Mouse (Mus musculus): ENCODE measurements around the gene Meltf.
A peak's percentile ranks its signal among the peaks of the same experiment; 100 is the strongest.

The Meltf gene

DNA sequence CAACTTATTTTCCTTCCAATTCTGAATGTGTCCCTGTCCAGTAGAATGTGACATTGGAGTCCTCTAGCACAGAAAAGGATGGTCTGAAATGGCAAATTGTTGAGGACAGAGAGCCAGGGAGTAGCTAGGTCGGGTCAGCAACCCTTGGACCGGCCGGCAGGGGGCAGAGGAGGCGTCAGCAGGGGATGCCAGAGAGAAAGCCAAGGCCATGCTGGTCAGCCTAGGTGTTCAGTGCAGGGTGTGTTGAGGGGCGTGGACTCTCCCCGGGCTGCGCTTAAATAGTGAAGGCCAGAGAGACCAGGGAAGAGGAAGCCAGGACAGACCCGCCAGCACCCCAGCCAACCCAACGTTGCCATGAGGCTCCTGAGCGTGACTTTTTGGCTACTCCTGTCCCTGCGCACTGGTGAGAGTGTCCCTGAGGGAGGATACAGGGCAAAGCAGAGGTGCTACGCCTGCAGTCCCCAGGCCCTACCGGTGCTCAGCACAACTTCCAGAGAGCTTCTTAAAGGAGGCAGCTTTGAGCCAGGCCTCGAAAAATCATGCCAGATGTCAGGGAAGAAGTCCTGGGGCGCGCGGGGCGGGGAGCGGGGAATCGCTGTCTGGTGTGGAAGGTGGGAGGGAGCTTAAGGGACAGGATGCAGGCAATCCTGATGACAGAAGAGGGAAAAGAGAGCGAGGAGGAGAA, at the start of gene Meltf:
Meltf (plus strand) TSS at position 238 of the 685 bp plus-strand sequence.
- DNase-seq = peak; percentile 84

DNA sequence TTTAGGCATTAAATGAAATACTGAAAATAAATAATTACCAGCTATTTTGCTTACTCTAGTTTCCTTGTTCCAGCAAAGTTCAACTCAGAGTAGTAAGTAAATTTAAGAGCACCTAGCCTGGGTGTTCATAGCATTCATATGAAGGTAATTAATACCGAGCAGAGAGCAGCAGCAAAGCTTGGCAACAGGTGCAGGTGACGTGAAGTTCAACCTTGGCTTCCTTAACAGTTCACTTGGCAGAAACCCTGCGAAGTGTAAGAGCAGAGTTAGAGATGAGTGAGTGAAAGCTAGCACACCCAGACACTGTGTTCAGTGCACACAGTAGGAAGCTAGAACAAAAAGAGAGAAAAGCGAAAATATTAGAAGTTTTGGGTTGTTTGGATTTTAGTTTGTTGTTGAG, 47.9 kb upstream of the Meltf start:
- no peak for DNase-seq

DNA sequence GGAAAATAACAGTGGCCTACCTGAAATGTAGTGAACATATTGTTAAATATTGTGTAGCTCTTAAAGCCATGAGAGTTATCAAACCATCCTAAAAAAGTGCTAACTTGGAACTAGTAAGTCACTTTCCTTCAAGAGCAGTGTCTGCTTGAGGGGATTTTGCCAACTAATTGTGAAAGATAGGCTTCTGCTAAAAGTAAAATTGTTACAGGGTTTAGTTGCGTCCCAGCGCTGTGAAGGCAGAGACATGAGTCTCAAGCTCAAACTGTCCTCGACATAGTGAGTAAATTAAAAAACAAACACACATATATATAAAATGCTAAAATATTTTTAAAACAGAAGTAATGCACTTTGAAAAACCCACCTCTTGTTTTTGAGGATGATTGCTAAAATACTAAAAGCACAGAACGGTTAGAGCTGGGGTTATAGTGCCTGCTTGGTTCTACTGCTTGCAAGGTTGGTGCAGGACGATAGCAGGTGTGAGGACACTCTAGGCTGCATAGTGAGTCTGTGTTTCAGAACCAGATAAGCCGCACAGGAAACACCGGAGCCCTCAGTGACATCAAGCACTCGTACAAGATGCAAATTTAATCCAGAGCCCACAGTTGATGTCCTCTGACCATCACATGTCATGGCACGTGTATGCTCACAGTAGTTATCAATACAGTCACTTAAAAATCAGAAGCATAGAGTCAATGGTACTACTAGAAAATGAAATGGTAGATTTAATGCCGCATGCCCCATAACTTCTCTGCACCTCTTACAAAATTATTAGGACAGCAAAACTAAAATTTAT, 45.8 kb upstream of the Meltf start:
- no peak for DNase-seq

- peak; percentile 56 for DNase-seq
These were observed 44.5 kb upstream of the Meltf start for GRCm38 (mm10) chr16:31834011-31834584.

GRCm38 (mm10) chr16:31834662-31835318, 43.8 kb upstream of the Meltf start:
- DNase-seq = no peak

DNA sequence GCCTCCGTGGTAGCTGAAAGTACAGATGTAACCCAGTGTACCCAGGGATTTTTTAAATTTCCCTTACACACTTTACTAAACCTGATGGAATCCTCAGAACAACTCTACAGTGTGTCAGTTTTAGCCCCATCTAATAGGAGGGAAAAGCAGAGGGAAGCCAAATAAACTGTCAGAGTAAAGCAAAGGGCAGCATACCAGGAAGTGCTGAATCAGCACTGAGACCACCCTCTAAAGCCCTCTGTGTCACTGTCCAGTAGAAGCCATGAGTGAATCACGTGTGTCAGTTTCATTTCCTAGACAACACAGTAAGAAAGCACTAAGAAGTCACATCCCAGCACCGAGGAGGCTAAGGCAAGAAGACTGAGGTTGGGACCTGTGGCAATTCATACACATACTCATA, 41.2 kb upstream of the Meltf start:
- no peak for DNase-seq

- no peak for DNase-seq
These were observed 34.4 kb upstream of the Meltf start for GRCm38 (mm10) chr16:31844246-31844645.

DNA sequence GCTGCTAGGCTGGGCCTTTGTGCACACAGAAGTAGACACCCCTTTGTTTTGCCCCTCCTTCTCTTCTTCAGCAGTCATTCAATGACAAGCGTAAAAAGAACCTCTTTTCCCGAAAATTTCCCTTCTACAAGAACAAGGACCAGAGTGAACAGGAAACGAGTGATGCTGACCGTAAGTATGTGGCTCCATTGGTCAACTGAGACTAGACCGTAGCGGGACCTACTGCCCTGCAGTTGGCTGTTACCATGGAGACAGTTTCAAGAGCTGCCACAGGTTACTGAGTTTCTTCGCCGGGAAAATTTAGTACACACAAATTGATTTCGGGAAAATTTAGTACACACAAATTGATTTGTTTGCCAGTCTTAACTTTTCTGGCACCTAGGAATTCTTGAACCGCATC, 31.8 kb upstream of the Meltf start:
- DNase-seq = no peak

DNA sequence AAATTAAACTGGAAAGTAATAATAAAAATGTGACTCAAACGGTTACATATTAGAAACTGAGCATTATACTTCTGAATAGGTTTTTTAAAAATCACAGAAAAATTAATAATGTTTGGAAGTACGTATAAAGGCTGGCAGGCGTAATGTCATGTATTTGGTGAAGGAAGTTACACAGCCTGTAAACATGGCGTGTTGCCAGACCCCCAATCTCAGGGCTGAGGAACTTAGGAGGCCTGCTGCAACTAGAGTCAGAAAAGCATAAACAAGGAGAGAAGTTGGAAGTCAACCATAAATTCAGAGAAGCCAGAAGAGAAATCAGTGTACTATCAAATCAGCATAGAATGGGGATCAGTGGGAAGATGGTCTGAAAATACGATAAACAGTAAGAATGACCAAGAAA, 14.7 kb upstream of the Meltf start:
- peak; percentile 73 for DNase-seq

GRCm38 (mm10) chr16:31865242-31865641, 13.4 kb upstream of the Meltf start:
- no peak for DNase-seq

- DNase-seq = no peak
These were observed 11.7 kb upstream of the Meltf start for GRCm38 (mm10) chr16:31866911-31867310.

GRCm38 (mm10) chr16:31867736-31868135, 10.9 kb upstream of the Meltf start:
- DNase-seq = no peak

- DNase-seq = no peak
These were observed 4.9 kb upstream of the Meltf start for GRCm38 (mm10) chr16:31873721-31874120.

DNA sequence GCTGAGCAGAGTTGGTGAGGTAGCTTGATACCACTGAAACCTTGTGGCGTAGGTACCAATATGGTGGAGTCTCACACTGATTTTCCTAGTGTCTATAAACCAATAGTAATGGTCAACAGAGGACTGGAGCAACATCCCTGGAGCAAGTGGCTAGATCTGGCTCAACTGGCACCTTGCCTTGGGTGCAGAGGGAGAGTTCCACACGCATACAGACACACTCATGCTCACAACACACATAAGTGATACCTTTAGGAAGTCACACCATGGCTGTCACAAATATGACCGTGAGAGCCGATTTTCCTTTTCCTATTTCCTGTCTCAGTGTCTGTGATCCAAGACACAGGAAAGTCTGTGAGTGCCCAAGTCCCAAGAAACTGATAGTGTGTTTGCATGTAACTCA, 3.2 kb upstream of the Meltf start:
- DNase-seq = no peak

GRCm38 (mm10) chr16:31876386-31876785, 2.2 kb upstream of the Meltf start:
- DNase-seq = no peak

DNA sequence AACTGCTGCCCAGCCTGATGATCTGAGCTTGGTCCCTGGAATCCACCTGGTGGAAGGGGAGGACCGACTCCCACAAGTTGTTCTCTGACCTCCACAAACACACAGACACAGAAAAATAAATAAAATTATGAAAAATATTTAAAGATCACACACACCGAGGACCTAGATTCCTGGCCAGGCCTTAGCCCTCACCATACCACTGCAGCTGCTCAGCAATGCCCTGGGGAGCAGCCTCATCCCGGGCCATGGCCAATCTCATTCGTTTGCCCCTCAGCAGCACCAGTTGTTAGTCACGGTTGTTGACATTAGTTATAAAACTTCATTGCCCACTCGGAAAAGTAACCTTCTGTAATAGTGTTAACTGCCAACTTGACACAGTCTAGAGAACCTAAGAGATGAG, 558 bp upstream of the Meltf start:
- DNase-seq = no peak

DNA sequence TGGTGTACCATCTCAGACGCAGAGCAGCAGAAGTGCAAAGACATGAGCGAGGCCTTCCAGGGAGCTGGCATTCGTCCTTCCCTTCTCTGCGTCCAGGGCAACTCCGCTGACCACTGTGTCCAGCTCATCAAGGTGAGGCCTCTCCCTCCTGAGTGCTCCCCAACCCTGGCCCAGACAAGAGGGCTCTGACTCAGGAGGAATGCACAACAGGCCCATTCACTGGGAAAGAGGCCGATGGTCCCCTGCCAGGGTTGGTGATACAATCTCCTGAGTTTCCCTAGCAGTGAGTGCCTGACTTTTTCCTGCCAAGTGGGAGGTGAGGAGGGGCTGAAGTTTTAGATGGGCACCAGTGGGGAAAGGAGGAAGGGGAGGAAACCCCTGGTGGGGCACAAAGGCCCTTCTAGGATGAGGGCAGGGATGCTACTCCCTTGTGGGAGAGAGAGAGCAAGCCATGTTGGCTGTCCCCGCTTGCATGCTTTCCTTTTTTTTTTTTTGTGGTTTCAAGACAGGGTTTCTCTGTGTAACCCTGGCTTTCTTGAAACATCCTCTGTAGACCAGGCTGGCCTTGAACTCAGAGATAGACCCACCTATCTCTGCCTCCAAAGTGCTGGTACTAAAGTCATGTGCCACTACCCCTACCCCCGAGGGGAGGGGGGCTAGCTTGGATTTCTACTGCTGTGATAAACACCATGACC, 1.7 kb downstream of the Meltf start:
- DNase-seq = no peak

DNA sequence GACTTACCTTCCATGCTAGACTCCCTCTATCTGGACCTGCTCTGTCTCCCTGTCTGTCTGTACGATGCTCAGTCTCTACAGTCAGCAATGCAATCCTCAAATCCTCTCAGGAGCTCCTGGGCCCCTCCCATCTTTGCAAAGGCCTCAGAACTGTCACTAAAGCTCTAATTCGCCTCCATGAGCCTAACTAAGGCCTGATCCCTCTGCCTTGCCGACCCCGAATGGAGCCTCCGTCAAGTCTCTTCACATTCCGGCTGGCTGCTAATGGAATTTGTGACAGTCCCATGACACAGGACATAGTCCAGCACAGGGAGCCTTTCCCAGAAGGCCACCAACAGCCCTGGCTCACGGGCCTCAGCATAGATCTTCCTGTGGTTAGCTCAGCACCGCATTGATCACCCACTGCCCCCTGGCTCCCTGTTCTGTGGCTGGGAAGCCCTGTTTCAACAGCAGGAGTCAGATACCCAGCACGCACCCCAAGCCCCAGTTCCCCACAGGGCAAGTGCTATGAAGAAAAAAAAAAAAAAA, 3.8 kb downstream of the Meltf start:
- DNase-seq = no peak

DNA sequence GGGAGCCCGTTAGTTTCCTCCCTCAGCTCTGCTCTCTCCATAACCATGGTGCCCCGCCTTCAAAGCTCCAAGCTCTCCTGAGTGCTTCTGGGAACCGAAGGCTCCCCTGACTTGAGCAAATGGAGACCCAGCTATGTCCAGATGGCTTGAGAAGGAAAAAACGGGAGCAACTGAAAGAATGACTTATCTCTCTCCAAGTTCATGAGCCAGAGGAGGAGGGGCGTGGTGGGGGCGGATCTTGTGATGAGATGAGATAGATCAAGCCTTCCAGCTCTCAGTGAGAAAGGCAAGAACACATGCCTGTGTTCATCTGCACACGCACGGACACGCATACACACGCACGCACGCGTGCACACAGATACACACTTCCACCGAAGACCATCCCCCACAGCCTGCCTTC, 4.7 kb downstream of the Meltf start:
- DNase-seq = peak; percentile 74

DNA sequence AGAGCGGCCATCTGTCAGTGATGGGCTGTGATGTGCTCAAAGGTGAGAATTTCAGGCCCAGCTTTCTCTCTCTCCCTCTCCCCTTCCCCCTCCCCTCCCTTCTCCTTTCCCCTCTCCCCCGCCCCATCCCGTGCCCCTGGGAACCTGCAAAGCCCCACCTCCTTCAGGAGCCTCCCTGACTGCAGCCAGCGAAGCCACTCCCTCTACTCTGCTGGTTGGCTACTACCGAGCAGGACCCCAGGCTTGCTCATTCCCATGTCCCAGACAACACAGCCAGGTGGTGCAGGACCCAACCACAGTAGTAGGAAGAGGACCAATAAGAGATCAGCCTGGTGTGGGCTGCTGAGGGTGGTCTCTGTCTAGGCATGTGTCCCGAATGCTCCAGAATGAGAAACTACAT, 5.3 kb downstream of the Meltf start:
- DNase-seq = no peak

GRCm38 (mm10) chr16:31890907-31891306, 12.3 kb downstream of the Meltf start:
- DNase-seq = no peak

DNA sequence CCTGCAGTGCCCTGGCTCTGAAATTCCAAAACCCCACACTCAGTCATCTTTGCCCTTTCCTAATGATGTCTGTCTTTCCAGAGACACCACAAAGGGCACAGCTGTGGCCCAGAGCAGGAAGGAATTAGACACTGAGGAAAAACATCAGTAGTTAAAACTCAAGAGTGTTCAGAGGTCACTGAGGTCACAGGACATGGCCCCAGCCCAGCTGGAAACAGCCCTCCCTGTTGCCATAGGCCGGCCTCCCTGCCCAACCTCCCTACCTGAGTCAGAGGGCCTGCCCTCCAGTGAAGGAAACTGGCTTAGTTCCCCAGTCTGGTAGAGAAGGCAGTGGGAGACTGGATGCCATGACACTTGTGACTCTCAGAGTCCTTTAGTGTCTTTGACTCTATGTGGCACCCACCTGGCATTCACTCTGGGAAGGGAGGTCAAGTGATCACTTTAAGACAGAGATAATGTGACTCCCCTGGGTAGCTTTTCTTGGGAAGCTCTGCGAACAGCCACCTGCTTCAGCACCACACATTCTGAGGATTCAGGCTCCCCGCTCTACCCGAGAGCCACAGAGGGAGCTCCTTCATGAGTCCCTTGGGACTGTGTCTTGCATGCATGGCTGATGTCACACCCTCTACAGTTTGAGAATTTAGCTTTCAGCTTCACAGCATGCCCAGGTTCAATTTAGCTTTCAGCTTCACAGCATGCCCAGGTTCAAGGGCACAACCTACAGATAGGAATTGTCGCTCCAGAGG, 15.0 kb downstream of the Meltf start:
- DNase-seq = no peak
